Mouse (Mus musculus) heart, embryonic 13.5 days (tissue): ENCODE results near the gene Ippk. TPM values are rescaled to one million over a fixed set of nuclear protein-coding genes. Genes with fewer than 3 reads are reported as not detected.

Experiments
- ATAC-seq: fragments of 200-750 bp; cut with Nextera tagmentation; 2 replicates; pipeline ENCODE4 v1.8.0; 2017; ENCODE audit warnings: moderate TSS enrichment; ENCODE audit not compliant: insufficient number of reproducible peaks, low FRiP score, low TSS enrichment; ENCODE audit errors: extremely low read depth
- H3K27ac ChIP-seq: fragments of 300-500 bp; sonication (generic); replicated peaks from 2 replicates; pipeline ENCODE4 v1.5.1; 2015; ENCODE audit warnings: moderate library complexity, mild to moderate bottlenecking, inconsistent platforms
- H3K27me3 ChIP-seq: fragments of 300-500 bp; sonication (generic); replicated peaks from 2 replicates; pipeline ENCODE4 v1.6.1; 2015; ENCODE audit warnings: mild to moderate bottlenecking, inconsistent platforms
- H3K36me3 ChIP-seq: fragments of 300-500 bp; sonication (generic); 2 replicates; pipeline ENCODE4 v1.6.1; 2015; ENCODE audit warnings: mild to moderate bottlenecking, inconsistent platforms
- H3K4me1 ChIP-seq: fragments of 300-500 bp; sonication (generic); 2 replicates; pipeline ENCODE4 v1.6.1; 2015; ENCODE audit warnings: inconsistent platforms
- H3K4me2 ChIP-seq: fragments of 300-500 bp; sonication (generic); 2 replicates; pipeline ENCODE4 v1.6.1; 2015; ENCODE audit warnings: inconsistent platforms, mild to moderate bottlenecking, moderate library complexity
- H3K4me3 ChIP-seq: fragments of 300-500 bp; sonication (generic); 2 replicates; pipeline ENCODE4 v1.5.1; 2015; ENCODE audit warnings: moderate library complexity, mild to moderate bottlenecking, inconsistent platforms
- H3K9ac ChIP-seq: fragments of 300-500 bp; sonication (generic); 2 replicates; pipeline ENCODE4 v1.6.1; 2015; ENCODE audit warnings: inconsistent platforms, mild to moderate bottlenecking, moderate library complexity
- H3K9me3 ChIP-seq: fragments of 300-500 bp; sonication (generic); 2 replicates; pipeline ENCODE4 v1.6.1; 2016; ENCODE audit warnings: inconsistent platforms
- WGBS: fragments of 180-500 bp; shearing (Covaris S2); methylation state at CpG from one replicate; pipeline ENCODE4 v1.1.7; 2015; ENCODE audit warnings: mixed read lengths; 5-methylcytosine and 5-hydroxymethylcytosine counted together
- polyA plus RNA-seq: library from polyadenylated mRNA; unstranded; fragments of >200 nt; fragmentation: Nextera tagmentation; extraction: Ambion mirVana; gene quantifications from 2 replicates; pipeline ENCODE4 v1.2.1, GENCODE M21; 2015

The Ippk gene
- polyA plus RNA-seq, 1 experiment from 2014 or later: 11.5 TPM

GRCm38 (mm10) chr13:49433268-49434029 is 12.4 kb downstream of the Ippk start:
- Histone ChIP-seq H3K9me3 (no peaks in the 10 kb centered on the region), H3K4me3 (no peak overlapping the region), H3K36me3 (peaks cover 63% of the 10 kb centered on the region), H3K4me2 (no peak overlapping the region), H3K27ac (no peak overlapping the region), H3K4me1 (peaks cover 42% of the 10 kb centered on the region), H3K27me3 (no peaks in the 10 kb centered on the region), H3K9ac (no peak overlapping the region)
- 87% methylated on average over 2 of the region's 2 CpGs for WGBS
- no peak for ATAC-seq

GRCm38 (mm10) chr13:49435745-49436144 is 14.7 kb downstream of the Ippk start:
- Histone ChIP-seq H3K36me3 (peaks cover 75% of the 10 kb centered on the region), H3K4me1 (peaks cover 30% of the 10 kb centered on the region), H3K4me3 (no peak overlapping the region), H3K9ac (peak overlapping the region; percentile 3; the same call in 1 of the 2 replicates), H3K4me2 (no peak overlapping the region), H3K27me3 (no peaks in the 10 kb centered on the region), H3K9me3 (no peaks in the 10 kb centered on the region), H3K27ac (peak overlapping the region; percentile 74)
- WGBS: 84% methylated on average over 1 of the region's 1 CpGs
- ATAC-seq: no peak

- no peak overlapping the region for H3K4me3 ChIP-seq
- peak overlapping the region; percentile 3 for H3K9ac ChIP-seq
- H3K4me1 ChIP-seq: peaks cover 28% of the 10 kb centered on the region
- WGBS: 44% methylated on average over 4 of the region's 4 CpGs
- no peaks in the 10 kb centered on the region for H3K9me3 ChIP-seq
- no peaks in the 10 kb centered on the region for H3K27me3 ChIP-seq
- peaks cover 77% of the 10 kb centered on the region for H3K36me3 ChIP-seq
- no peak for ATAC-seq
- peak overlapping the region; percentile 12; the same call in 1 of the 2 replicates for H3K4me2 ChIP-seq
- peak overlapping the region; percentile 74 for H3K27ac ChIP-seq
These were observed 15.1 kb downstream of the Ippk start for GRCm38 (mm10) chr13:49436170-49436569.

GRCm38 (mm10) chr13:49444451-49444850 is 23.4 kb downstream of the Ippk start:
- Histone ChIP-seq H3K9ac (no peak overlapping the region), H3K9me3 (no peaks in the 10 kb centered on the region), H3K4me3 (no peak overlapping the region), H3K36me3 (peaks cover 64% of the 10 kb centered on the region), H3K27ac (no peak overlapping the region), H3K4me1 (0 out of 2 replicates have a peak, but pooled peaks cover 4% of the 10 kb centered on the region), H3K4me2 (no peak overlapping the region), H3K27me3 (no peaks in the 10 kb centered on the region)
- 86% methylated on average over 6 of the region's 6 CpGs for WGBS
- ATAC-seq: no peak

GRCm38 (mm10) chr13:49449318-49449749 is 28.3 kb downstream of the Ippk start:
- H3K27me3 ChIP-seq: no peaks in the 10 kb centered on the region
- H3K27ac ChIP-seq: no peak overlapping the region
- H3K9ac ChIP-seq: 0 out of 2 replicates have a peak overlapping the region, but pooled peaks have one; percentile 17
- H3K36me3 ChIP-seq: peaks cover 60% of the 10 kb centered on the region
- H3K4me3 ChIP-seq: no peak overlapping the region
- ATAC-seq: no peak
- WGBS: 27% methylated on average over 5 of the region's 5 CpGs
- no peak overlapping the region for H3K4me2 ChIP-seq
- H3K4me1 ChIP-seq: no peaks in the 10 kb centered on the region
- no peaks in the 10 kb centered on the region for H3K9me3 ChIP-seq

GRCm38 (mm10) chr13:49460276-49460675 is 39.2 kb downstream of the Ippk start:
- ATAC-seq: no peak
- 78% methylated on average over 4 of the region's 4 CpGs for WGBS
- H3K9ac ChIP-seq: no peak overlapping the region
- no peak overlapping the region for H3K27ac ChIP-seq
- peaks cover 82% of the 10 kb centered on the region for H3K36me3 ChIP-seq
- H3K27me3 ChIP-seq: no peaks in the 10 kb centered on the region
- no peaks in the 10 kb centered on the region for H3K4me1 ChIP-seq
- H3K4me2 ChIP-seq: no peak overlapping the region
- H3K4me3 ChIP-seq: no peak overlapping the region
- H3K9me3 ChIP-seq: no peaks in the 10 kb centered on the region

- WGBS: 77% methylated on average over 5 of the region's 5 CpGs
- H3K4me2 ChIP-seq: no peak overlapping the region
- no peaks in the 10 kb centered on the region for H3K27me3 ChIP-seq
- peaks cover 86% of the 10 kb centered on the region for H3K36me3 ChIP-seq
- H3K9ac ChIP-seq: no peak overlapping the region
- H3K4me3 ChIP-seq: no peak overlapping the region
- no peaks in the 10 kb centered on the region for H3K4me1 ChIP-seq
- H3K27ac ChIP-seq: no peak overlapping the region
- no peak for ATAC-seq
- no peaks in the 10 kb centered on the region for H3K9me3 ChIP-seq
These were observed 39.8 kb downstream of the Ippk start for GRCm38 (mm10) chr13:49460692-49461414.

- Histone ChIP-seq H3K36me3 (peaks cover 85% of the 10 kb centered on the region), H3K9me3 (no peaks in the 10 kb centered on the region), H3K4me1 (no peaks in the 10 kb centered on the region), H3K4me3 (no peak overlapping the region), H3K27ac (no peak overlapping the region), H3K9ac (no peak overlapping the region), H3K4me2 (no peak overlapping the region), H3K27me3 (no peaks in the 10 kb centered on the region)
- no peak for ATAC-seq
- WGBS: 79% methylated on average over 15 of the region's 15 CpGs
These were observed 40.5 kb downstream of the Ippk start for GRCm38 (mm10) chr13:49461458-49462132.

- no peak overlapping the region for H3K4me3 ChIP-seq
- no peaks in the 10 kb centered on the region for H3K27me3 ChIP-seq
- ATAC-seq: no peak
- H3K4me2 ChIP-seq: no peak overlapping the region
- 88% methylated on average over 2 of the region's 2 CpGs for WGBS
- H3K36me3 ChIP-seq: peaks cover 74% of the 10 kb centered on the region
- no peaks in the 10 kb centered on the region for H3K9me3 ChIP-seq
- H3K9ac ChIP-seq: no peak overlapping the region
- no peak overlapping the region for H3K27ac ChIP-seq
- peaks cover 4% of the 10 kb centered on the region for H3K4me1 ChIP-seq
These were observed 41.9 kb downstream of the Ippk start for GRCm38 (mm10) chr13:49462921-49463320.

- Histone ChIP-seq H3K9ac (no peak overlapping the region), H3K9me3 (no peaks in the 10 kb centered on the region), H3K4me2 (no peak overlapping the region), H3K27ac (no peak overlapping the region), H3K27me3 (no peaks in the 10 kb centered on the region), H3K4me3 (no peak overlapping the region), H3K36me3 (peaks cover 49% of the 10 kb centered on the region), H3K4me1 (peaks cover 13% of the 10 kb centered on the region)
- 84% methylated on average over 4 of the region's 4 CpGs for WGBS
- no peak for ATAC-seq
These were observed 44.8 kb downstream of the Ippk start for GRCm38 (mm10) chr13:49465875-49466274.

GRCm38 (mm10) chr13:49466393-49467075 is 45.5 kb downstream of the Ippk start:
- Histone ChIP-seq H3K36me3 (peaks cover 42% of the 10 kb centered on the region), H3K27me3 (no peaks in the 10 kb centered on the region), H3K9me3 (no peaks in the 10 kb centered on the region), H3K9ac (no peak overlapping the region), H3K27ac (peak overlapping the region; percentile 29), H3K4me2 (no peak overlapping the region), H3K4me1 (peaks cover 15% of the 10 kb centered on the region), H3K4me3 (no peak overlapping the region)
- 72% methylated on average over 11 of the region's 11 CpGs for WGBS
- no peak for ATAC-seq
